Mouse (Mus musculus): ENCODE measurements around the gene Mpi.

Mpi gene

DNA sequence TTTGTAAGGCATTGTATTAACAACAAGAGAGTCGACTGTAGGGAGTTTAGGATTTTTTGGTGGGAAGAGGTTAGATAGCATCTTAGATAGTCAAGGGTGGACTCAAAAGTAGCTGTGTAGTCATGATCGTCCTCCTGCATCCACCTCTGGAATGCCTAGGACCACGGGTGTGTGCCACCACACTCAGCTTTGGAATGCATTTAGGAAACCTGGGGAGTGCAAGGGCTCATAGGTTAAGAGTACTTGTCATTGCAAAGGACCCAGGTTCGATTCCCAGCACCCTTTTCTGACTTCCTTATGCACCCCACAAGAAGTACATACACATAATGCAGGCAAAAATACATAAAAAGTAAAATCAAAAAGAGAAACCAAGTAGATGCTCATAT, 29.7 kb downstream of the Mpi start:
- DNase-seq (ENCODE audit: low spot score in 2 of 2), result no peak

DNA sequence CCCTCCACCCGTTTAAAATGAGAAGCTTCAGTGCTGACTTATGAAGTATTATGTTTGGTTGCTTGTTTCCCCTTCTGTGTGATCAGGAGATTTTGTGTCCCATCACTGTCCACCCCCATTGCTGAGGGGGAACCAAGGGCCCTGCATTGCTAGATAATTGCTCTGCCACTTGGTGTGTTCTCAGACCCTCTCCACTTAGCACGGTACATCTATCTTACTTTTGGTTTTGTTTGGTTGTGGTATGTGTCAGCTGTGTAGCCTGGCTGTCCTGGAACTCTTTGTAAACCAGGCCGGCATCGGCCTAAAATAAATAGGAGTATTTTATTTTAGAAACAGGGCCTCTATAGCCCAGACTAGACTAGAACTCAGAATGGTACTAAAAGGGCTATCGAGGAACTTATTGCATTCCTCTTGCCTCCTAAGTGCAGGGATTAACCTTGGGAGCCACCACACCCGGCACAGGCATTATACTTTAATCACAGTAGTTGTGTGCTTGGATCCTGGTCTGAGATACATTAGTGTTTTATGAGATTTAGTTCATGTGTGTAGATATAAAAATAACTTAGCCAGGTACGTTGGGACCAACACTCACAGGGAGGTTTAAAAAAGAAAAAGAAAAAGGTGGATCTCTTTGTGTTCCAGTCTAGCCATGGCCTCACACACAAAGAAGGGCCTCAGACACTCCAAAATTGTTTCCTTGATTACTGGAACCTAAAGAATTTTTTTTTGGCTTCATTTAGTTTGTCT, 30.3 kb downstream of the Mpi start:
- no peak for DNase-seq (ENCODE audit: low spot score in 2 of 2)

GRCm38 (mm10) chr9:57521056-57521911, 31.3 kb downstream of the Mpi start, which contains the start of gene Cox5a:
Gene Cox5a (plus strand): TSS chr9:57521274.
- peak; percentile 89 to 94 for DNase-seq (ENCODE audit: low spot score in 2 of 2)

GRCm38 (mm10) chr9:57520375-57521055, 32.0 kb downstream of the Mpi start:
- no peak for DNase-seq (ENCODE audit: low spot score in 2 of 2)

DNA sequence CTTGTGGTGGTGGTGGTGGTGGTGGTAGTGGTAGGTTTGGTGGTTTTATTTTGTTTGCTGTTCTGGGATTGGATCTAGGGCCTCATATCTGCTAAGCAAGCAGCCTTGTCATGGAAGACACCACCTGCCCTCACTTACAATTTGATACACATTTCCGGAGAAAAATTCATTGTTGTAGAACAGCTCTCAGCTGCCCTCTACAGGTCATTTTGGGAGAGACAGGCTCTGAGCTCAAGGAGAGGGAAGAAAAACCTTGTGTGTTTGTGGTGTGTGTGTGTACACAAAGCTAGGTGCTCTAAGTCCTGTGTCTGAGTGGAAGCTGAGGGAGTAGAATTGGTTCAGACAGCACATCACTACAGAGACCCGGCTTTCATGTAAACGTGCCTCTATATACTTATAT, 35.5 kb downstream of the Mpi start:
- peak; percentile 36 to 69 for DNase-seq (ENCODE audit: low spot score in 2 of 2)

DNA sequence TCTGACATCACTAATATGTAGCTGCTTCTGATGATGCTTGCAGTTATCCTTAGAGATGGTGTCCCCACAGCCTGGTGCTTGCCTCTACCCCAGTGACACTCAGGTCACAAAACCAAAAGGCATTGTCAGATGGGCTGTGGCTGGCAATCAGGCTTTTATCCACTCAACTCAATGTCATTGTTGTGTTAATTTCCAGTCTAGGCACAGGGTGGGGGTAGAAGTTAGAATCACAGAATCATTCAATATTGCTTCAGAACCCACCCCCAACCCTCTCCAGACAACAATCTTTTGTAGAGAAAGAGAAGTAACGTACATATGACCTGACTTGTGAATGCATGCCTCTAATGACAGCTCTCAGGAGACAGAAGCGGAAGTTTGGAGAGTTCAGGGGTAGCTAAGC, 42.0 kb downstream of the Mpi start:
- no peak for DNase-seq (ENCODE audit: low spot score in 2 of 2)

DNA sequence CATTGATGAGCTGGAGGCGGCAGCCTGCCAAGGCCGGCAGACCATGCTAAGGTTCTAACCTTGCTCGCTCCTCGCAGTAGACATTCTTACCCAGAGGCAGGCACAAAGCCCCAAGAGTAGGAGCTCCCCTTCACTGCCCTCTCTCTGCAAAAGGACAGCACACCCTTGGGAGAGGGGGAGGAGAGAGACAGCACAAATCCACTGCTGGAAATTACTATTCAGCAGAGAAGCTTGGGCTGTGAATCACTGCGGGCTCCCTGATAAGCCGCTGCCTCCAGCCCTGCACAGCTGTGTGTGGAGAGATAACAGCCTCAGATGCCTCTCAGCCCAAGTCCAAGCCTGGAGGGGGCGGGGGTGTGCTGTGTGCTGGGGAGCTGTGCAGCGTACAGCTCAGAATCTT, 46.9 kb downstream of the Mpi start:
- no peak for DNase-seq (ENCODE audit: low spot score in 2 of 2)

DNA sequence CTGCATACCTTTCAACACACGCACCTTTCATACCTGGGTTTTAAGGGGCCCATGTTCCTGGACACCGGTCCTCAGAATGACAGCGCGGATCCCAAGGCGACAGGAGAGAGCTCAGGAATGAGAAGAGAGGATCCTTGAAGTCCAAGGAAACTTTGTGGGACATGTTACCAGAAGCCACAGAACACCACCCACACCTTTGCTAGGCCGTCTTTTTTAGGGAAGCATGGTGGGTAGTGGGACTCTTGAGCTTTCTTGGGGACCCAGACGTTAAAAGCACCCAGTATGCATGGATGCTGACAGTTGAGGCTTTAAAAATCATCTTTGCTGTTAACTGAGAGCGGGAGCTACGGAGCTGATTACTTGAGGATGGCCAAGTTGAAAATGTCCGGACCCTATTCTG, 47.7 kb downstream of the Mpi start:
- DNase-seq (ENCODE audit: low spot score in 2 of 2), result no peak

GRCm38 (mm10) chr9:57504381-57504700, 48.2 kb downstream of the Mpi start:
- peak; percentile 40 to 49 for DNase-seq (ENCODE audit: low spot score in 2 of 2)

GRCm38 (mm10) chr9:57503622-57504380, 48.8 kb downstream of the Mpi start, which contains the start of gene Rpp25:
Gene Rpp25 (plus strand): TSS chr9:57504026.
- DNase-seq (ENCODE audit: low spot score in 2 of 2), result peak in 1 of 2 experiments; percentile 27

GRCm38 (mm10) chr9:57502911-57503621, 49.5 kb downstream of the Mpi start:
- no peak for DNase-seq (ENCODE audit: low spot score in 2 of 2)

DNA sequence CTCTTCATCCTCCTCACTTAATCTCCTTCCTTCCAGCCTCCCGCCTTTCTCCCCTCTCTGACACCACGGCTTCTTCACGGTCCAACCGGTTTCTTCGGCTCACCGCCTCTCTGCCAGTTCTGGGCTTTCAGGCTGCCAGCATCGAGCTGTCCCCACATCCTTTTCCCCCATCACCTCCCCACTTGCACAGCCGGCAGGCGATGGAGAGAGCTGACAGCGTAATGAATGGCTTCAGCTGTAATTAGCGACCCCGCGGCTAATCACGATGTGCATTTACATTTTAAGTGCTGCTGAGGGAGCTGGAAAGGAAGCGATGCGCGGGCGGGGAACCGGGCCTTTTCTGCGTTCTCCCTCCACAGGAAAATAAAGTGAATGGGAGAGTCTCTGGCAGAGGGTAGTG, 50.7 kb downstream of the Mpi start:
- no peak for DNase-seq (ENCODE audit: low spot score in 2 of 2)

DNA sequence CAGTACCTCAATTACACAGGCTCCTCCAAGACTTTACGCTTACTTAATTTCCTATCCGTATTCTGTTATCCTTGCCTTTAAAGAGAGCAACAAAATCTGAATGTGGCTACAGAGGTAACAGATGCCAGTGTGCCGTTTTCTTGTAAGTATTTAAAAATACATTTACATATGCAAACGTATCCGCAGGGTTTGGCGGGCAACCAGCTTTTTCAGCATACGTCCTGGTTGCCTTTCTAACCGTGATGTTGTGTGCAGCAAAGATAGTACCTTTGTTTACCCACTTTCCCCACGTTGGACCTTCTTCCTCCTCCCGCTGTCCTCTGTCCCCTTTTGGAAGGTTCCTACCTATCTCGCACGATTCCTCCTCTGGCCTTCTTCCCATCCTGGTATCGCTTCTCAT, 51.1 kb downstream of the Mpi start:
- no peak for DNase-seq (ENCODE audit: low spot score in 2 of 2)

DNA sequence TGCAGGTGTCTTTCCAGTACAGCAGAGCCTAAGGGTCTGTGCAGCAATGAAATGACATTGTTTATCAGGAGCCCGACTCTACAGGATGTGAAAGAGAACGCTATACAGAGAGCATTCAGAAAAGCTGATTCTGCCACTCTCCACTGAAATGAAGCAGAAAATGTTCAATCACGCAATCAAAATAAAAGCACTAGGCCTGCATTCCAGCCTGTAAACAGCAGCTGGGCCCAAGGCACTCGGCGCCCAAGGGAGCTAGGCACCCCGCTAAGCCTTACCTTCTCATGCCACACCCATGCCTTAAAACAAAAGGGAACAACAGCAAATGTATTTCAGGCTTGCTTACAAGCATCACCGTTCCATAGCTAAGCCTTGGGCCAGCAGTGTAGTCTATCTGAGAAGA, 54.0 kb downstream of the Mpi start:
- DNase-seq (ENCODE audit: low spot score in 2 of 2), result no peak

- no peak for DNase-seq (ENCODE audit: low spot score in 2 of 2)
These were observed 55.3 kb downstream of the Mpi start for GRCm38 (mm10) chr9:57497236-57497635.

- no peak for DNase-seq (ENCODE audit: low spot score in 2 of 2)
These were observed 57.6 kb downstream of the Mpi start for GRCm38 (mm10) chr9:57494970-57495369.
